Mouse (Mus musculus) left cerebral cortex, adult 18-20 months (tissue): ENCODE data around the gene Erich3. TPM values are rescaled to one million over a fixed set of nuclear protein-coding genes. Genes with fewer than 3 reads are reported as not detected.

Experiments
- total RNA-seq, 2 experiments: library from RNA; stranded (reverse); gene quantifications; 2 replicates each; pipeline ENCODE4 v1.2.3; 2021

Erich3 gene
- total RNA-seq, 2 experiments from 2014 or later = 11.0 to 12.2 TPM

Other genes starting within 250 kb of the Erich3 start
- 10 to 100 TPM; 20.3 to 21.3 TPM for gene Cryz, start 67.1 kb upstream of the Erich3 start, total RNA-seq
- gene Tyw3, start 66.8 kb upstream of the Erich3 start, total RNA-seq = 10 to 100 TPM; 13.5 to 13.6 TPM